Mouse (Mus musculus) spleen, adult 2 months (tissue): Measurements from ENCODE around the gene Fads3. TPM values are rescaled to one million over a fixed set of nuclear protein-coding genes. Genes with fewer than 3 reads are reported as not detected.

Experiments
- DNase-seq, 2 experiments: peaks; one replicate each; pipeline versions ENCODE4 v3.0.0 to v3.0.0-alpha.2; 2012 to 2021; ENCODE audit warnings: low spot score in 2 of 2, low read depth in 1 of 2
- H3K27ac ChIP-seq: fragments of 200-500 bp; 2 replicates; pipeline ENCODE4 v1.5.1; 2012; ENCODE audit warnings: low read length, inconsistent platforms; ENCODE audit not compliant: insufficient read depth
- H3K27me3 ChIP-seq: fragments of 200-500 bp; 2 replicates; pipeline ENCODE4 v1.6.1; 2012; ENCODE audit warnings: mild to moderate bottlenecking, moderate library complexity, low read length, inconsistent platforms; ENCODE audit not compliant: control insufficient read depth, insufficient read depth
- H3K36me3 ChIP-seq: fragments of 200-500 bp; 2 replicates; pipeline ENCODE4 v1.6.1; 2012; ENCODE audit warnings: mild to moderate bottlenecking, low read length, inconsistent platforms; ENCODE audit not compliant: control insufficient read depth, insufficient read depth
- H3K4me1 ChIP-seq: fragments of 200-500 bp; 2 replicates; pipeline ENCODE4 v1.6.1; 2011; ENCODE audit warnings: inconsistent platforms; ENCODE audit not compliant: control insufficient read depth, insufficient read depth, insufficient read length
- H3K4me3 ChIP-seq: fragments of 200-500 bp; 2 replicates; pipeline ENCODE4 v1.5.1; 2011; ENCODE audit warnings: mild to moderate bottlenecking, inconsistent platforms; ENCODE audit not compliant: insufficient read depth, insufficient read length; ENCODE audit errors: extremely low read depth
- CTCF ChIP-seq: fragments of 200-500 bp; IDR thresholded peaks from 2 replicates; pipeline ENCODE4 v1.5.1; 2011; ENCODE audit warnings: mild to moderate bottlenecking, inconsistent platforms; ENCODE audit not compliant: insufficient read depth, insufficient read length, insufficient replicate concordance; ENCODE audit errors: extremely low read depth
- POLR2A ChIP-seq: fragments of 200-500 bp; IDR thresholded peaks from 2 replicates; pipeline ENCODE4 v1.6.1; 2011; ENCODE audit warnings: low read depth, low read length, inconsistent platforms
- WGBS: fragments of 180-500 bp; shearing (Covaris S2); methylation state at CpG from one replicate; pipeline ENCODE4 v1.1.7; 2018; 5-methylcytosine and 5-hydroxymethylcytosine counted together
- polyA plus RNA-seq: library from polyadenylated mRNA; depleted of rRNA; stranded (reverse); fragments of >200 nt; gene quantifications from 2 replicates; pipeline ENCODE4 v1.2.3, GENCODE M21; 2012

Fads3 gene
- polyA plus RNA-seq, 1 experiment, result 22.0 TPM

- Histone ChIP-seq H3K4me3 (no peak overlapping the region), H3K36me3 (no peaks in the 10 kb centered on the region), H3K27ac (no peak overlapping the region), H3K4me1 (peaks cover 13% of the 10 kb centered on the region; the same call in 1 of the 2 replicates), H3K27me3 (no peaks in the 10 kb centered on the region)
- TF ChIP-seq CTCF (no peak; the same call in 1 of the 2 replicates), POLR2A (no peak)
- DNase-seq, result no peak
- WGBS, result 50% methylated on average over 10 of the region's 10 CpGs
These were observed 18.7 kb downstream of the Fads3 start for GRCm38 (mm10) chr19:10059911-10060567.

- Histone ChIP-seq H3K27me3 (no peaks in the 10 kb centered on the region), H3K27ac (no peak overlapping the region), H3K4me3 (no peak overlapping the region), H3K4me1 (peaks cover 17% of the 10 kb centered on the region; the same call in 1 of the 2 replicates), H3K36me3 (no peaks in the 10 kb centered on the region)
- DNase-seq, result no peak
- TF ChIP-seq CTCF, result no peak
- no peak for TF ChIP-seq POLR2A
- WGBS, result 68% methylated on average over 8 of the region's 8 CpGs
These were observed 19.6 kb downstream of the Fads3 start for GRCm38 (mm10) chr19:10060783-10061590.

DNA sequence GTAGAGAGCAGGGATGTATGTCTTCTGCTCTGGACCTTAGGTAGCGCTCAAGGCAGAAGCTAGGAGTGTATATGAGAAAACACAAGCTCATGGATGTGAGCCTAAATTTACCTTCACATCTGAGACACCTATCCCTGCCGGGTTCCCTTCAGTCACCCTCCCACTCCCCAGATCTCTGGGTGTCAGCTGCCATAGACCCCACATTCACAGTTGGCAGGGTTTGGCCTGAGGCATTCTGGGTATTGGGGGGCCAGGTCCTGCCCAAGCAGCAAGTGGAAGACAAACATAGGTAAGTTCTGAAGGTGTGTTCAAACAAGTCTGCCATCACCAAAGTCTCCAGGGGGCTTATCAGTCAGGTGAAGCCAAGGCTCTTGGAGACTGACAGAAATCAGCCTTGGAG lies 20.3 kb downstream of the Fads3 start:
- peaks cover 17% of the 10 kb centered on the region; the same call in 1 of the 2 replicates for H3K4me1 ChIP-seq
- no peaks in the 10 kb centered on the region for H3K36me3 ChIP-seq
- no peak overlapping the region for H3K4me3 ChIP-seq
- TF ChIP-seq POLR2A (no peak), CTCF (no peak)
- no peak overlapping the region for H3K27ac ChIP-seq
- WGBS, result 85% methylated on average over 2 of the region's 2 CpGs
- no peaks in the 10 kb centered on the region for H3K27me3 ChIP-seq
- DNase-seq, result no peak

DNA sequence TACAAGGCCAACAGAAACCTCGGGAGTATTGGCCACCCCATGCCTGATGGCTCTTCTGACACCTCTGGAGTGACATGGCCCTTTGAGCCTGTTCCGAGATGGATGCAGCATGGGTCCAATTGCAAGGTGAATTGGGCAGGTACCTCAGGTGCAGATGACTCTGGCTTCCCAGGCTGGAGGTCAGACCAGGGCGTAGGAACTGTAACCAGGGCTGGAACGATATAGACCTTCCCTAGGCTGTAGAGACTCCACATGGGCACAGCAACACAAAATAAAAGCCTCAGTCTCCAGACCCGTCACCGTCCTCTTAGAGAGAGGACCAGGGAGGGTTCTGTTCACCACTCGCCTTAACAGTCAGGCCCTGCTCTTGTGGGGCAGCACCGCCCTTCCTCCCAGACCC lies 20.9 kb downstream of the Fads3 start:
- no peaks in the 10 kb centered on the region for H3K36me3 ChIP-seq
- no peak for DNase-seq
- TF ChIP-seq CTCF (no peak), POLR2A (no peak)
- 90% methylated on average over 8 of the region's 8 CpGs for WGBS
- no peak overlapping the region for H3K4me3 ChIP-seq
- H3K27me3 ChIP-seq, result no peaks in the 10 kb centered on the region
- peaks cover 17% of the 10 kb centered on the region; the same call in 1 of the 2 replicates for H3K4me1 ChIP-seq
- no peak overlapping the region for H3K27ac ChIP-seq

DNA sequence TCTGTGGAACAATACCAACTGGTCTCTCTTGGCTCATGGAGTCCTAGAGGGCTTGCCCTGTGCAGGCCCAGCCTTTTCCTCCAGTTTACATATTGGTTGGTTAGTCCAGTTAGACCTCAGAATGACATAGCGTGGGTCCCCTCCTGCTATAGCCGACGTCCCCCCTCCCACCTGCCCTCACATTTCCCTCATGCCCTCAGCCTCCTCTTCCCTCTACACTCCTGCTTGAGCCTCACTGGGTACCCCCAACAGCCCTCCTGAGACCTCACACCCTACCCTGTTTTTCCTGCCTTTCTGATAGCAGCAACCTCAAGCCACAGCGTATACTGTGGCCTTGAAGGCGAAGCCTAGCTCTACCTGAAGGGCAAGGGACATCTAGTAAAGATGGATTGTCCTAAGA lies 21.5 kb downstream of the Fads3 start:
- Histone ChIP-seq H3K27me3 (no peaks in the 10 kb centered on the region), H3K27ac (no peak overlapping the region), H3K4me1 (peaks cover 17% of the 10 kb centered on the region; the same call in 1 of the 2 replicates), H3K36me3 (no peaks in the 10 kb centered on the region), H3K4me3 (no peak overlapping the region)
- WGBS, result 55% methylated on average over 5 of the region's 5 CpGs
- no peak for DNase-seq
- TF ChIP-seq POLR2A (no peak), CTCF (no peak)

DNA sequence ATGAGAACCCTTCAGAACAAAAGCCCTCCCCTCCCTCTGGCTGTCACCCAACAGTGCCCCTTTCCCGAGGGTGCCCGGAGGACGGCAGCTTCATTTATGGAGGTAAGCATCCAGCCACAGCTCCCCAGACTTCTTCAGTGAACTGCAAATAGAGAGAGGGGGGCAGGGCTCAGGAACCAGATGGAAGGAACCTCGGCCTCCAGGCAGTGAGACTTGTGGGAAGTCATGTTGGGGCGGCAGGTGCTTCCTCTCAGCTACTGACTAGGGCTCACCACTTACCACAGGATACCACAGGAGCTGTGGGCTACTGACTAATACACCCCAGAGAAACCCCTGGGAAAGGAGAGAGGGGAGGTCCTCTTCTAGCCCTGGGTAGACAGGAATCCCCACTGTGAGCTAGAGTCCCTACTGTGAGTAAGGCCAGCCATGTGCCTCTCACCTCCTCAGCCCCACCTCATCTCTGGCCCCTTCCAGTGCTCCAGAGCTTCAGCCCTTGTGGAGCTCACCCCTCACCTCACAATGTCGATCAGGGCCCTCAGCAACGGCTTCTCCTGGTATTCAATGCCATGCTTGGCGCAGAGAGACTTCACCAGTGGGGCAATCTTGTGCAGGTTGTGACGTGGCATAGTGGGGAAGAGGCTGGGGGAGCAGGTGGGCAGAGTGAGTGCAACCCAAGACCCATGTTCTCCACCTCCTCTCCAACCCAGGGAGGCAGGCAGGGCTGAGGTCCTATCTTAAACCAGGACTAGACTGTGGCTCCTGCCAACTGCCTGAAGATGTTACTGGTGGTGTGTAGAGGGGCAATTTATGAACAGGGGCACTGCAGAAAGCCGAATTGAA lies 23.0 kb downstream of the Fads3 start:
- Histone ChIP-seq H3K27ac (no peak overlapping the region), H3K4me1 (peaks cover 17% of the 10 kb centered on the region; the same call in 1 of the 2 replicates), H3K4me3 (no peak overlapping the region), H3K36me3 (no peaks in the 10 kb centered on the region), H3K27me3 (no peaks in the 10 kb centered on the region)
- TF ChIP-seq POLR2A (no peak), CTCF (no peak)
- WGBS, result 17% methylated on average over 10 of the region's 10 CpGs
- peak; percentile 14 to 33 for DNase-seq
